Mouse (Mus musculus): ENCODE data around the gene Gm9945.

The Gm9945 gene

GRCm38 (mm10) chr11:53522362-53522761 is 42.4 kb downstream of the Gm9945 start:
- DNase-seq (ENCODE audit: low spot score in 2 of 2), result no peak

- DNase-seq (ENCODE audit: low spot score in 2 of 2), result no peak
Measured at GRCm38 (mm10) chr11:53522930-53523329, 43.0 kb downstream of the Gm9945 start.

- DNase-seq (ENCODE audit: low spot score in 2 of 2), result no peak
Measured at GRCm38 (mm10) chr11:53523545-53524405, 43.8 kb downstream of the Gm9945 start.

- no peak for DNase-seq (ENCODE audit: low spot score in 2 of 2)
Measured at GRCm38 (mm10) chr11:53524905-53525304, 44.9 kb downstream of the Gm9945 start.

GRCm38 (mm10) chr11:53525461-53525860 is 45.5 kb downstream of the Gm9945 start:
- DNase-seq (ENCODE audit: low spot score in 2 of 2), result no peak

GRCm38 (mm10) chr11:53528397-53529252 is 48.7 kb downstream of the Gm9945 start:
- DNase-seq (ENCODE audit: low spot score in 2 of 2), result no peak

- peak in 1 of 2 experiments; percentile 56 for DNase-seq (ENCODE audit: low spot score in 2 of 2)
Measured at GRCm38 (mm10) chr11:53529253-53529557, 49.2 kb downstream of the Gm9945 start.

- DNase-seq (ENCODE audit: low spot score in 2 of 2), result no peak
Measured at GRCm38 (mm10) chr11:53530001-53530400, 50.0 kb downstream of the Gm9945 start.

Data from urinary bladder, postnatal 4 days (tissue).